Mouse (Mus musculus) liver, embryonic 11.5 days (tissue): ENCODE results near the gene Tekt5. TPM values are rescaled to one million over a fixed set of nuclear protein-coding genes. Genes with fewer than 3 reads are reported as not detected.
A peak's percentile ranks its signal among the peaks of the same experiment; 100 is the strongest.

ENCODE experiments used
- ATAC-seq: fragments of 200-750 bp; cut with Nextera tagmentation; replicated peaks from 2 replicates; pipeline ENCODE4 v1.8.0; 2017; ENCODE audit warnings: moderate number of reproducible peaks, mild to moderate bottlenecking, moderate TSS enrichment, moderate library complexity; ENCODE audit not compliant: low FRiP score
- DNase-seq: peaks from one replicate; pipeline ENCODE4 v3.0.0-alpha.2; 2017; ENCODE audit warnings: low spot score
- H3K27ac ChIP-seq: fragments of 300-500 bp; sonication (generic); 2 replicates; pipeline ENCODE4 v1.5.1; 2014; ENCODE audit warnings: mild to moderate bottlenecking, low read depth, low read length, control low read depth
- H3K27me3 ChIP-seq: fragments of 300-500 bp; sonication (generic); replicated peaks from 2 replicates; pipeline ENCODE4 v1.6.1; 2014; ENCODE audit warnings: low read length, mixed read lengths; ENCODE audit not compliant: control insufficient read depth, insufficient read depth
- H3K36me3 ChIP-seq: fragments of 300-500 bp; sonication (generic); 2 replicates; pipeline ENCODE4 v1.6.1; 2014; ENCODE audit warnings: mild to moderate bottlenecking, low read length, moderate library complexity, mixed read lengths; ENCODE audit not compliant: control insufficient read depth, insufficient read depth
- H3K4me1 ChIP-seq: fragments of 300-500 bp; sonication (generic); replicated peaks from 2 replicates; pipeline ENCODE4 v1.6.1; 2014; ENCODE audit warnings: low read length, mixed read lengths; ENCODE audit not compliant: control insufficient read depth, insufficient read depth
- H3K4me2 ChIP-seq: fragments of 300-500 bp; sonication (generic); 2 replicates; pipeline ENCODE4 v1.6.1; 2014; ENCODE audit warnings: mild to moderate bottlenecking, control low read depth, moderate library complexity
- H3K4me3 ChIP-seq: fragments of 300-500 bp; sonication (generic); 2 replicates; pipeline ENCODE4 v1.5.1; 2014; ENCODE audit warnings: low read depth, low read length, control low read depth
- H3K9ac ChIP-seq: fragments of 300-500 bp; sonication (generic); 2 replicates; pipeline ENCODE4 v1.6.1; 2014; ENCODE audit warnings: low read depth, low read length, control low read depth
- H3K9me3 ChIP-seq: fragments of 300-500 bp; sonication (generic); 2 replicates; pipeline ENCODE4 v1.6.1; 2016; ENCODE audit warnings: low read length, inconsistent platforms, mixed read lengths; ENCODE audit not compliant: control insufficient read depth
- WGBS: fragments of 180-500 bp; shearing (Covaris S2); extraction: QIAGEN DNeasy Blood & Tissue Kit; methylation state at CpG from one replicate; pipeline ENCODE4 v1.1.7; 2014; 5-methylcytosine and 5-hydroxymethylcytosine counted together
- polyA plus RNA-seq: library from polyadenylated mRNA; unstranded; fragments of >200 nt; fragmentation: Nextera tagmentation; extraction: Ambion mirVana; gene quantifications from 2 replicates; pipeline ENCODE4 v1.2.1, GENCODE M21; 2014

Gene Tekt5
- polyA plus RNA-seq, 1 experiment from 2014 or later: not detected

DNA sequence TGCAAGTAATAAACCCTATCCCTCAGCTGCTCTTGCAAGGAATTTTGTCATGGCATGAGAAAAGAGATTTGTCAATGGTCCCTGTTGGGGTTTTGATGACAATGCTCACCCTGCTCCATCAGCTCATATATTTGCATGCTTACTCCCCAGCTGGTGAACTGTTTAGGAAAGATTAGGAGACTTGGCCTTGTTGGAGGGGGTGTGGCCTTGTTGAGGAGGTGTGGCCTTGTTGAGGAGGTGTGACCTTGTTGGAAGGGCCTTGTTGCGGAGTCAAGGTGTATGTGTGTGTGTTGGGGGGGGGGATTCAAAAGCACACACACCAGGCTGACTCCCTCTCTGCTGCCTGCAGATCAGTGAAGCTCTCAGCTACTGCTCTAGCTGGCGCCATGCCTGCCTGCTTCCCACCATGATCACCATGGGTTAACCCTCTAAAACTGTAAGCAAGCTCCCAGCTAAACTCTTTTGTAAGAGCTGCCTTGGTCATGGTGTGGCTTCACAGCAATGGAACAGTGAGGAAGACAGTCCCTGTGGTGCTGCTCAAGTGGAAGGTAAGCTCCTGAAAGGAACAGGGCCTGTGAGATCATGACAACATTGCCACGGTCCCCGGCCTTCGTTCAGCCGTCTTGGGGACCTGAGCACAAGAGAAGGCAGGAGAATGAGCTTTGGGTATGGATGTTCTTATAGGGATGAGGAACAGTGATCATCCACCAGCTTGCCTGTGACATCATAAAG lies 6.5 kb downstream of the Tekt5 start:
- Histone ChIP-seq H3K27me3 (no peaks in the 10 kb centered on the region), H3K36me3 (no peaks in the 10 kb centered on the region), H3K4me3 (no peak overlapping the region), H3K4me2 (no peak overlapping the region), H3K9me3 (no peaks in the 10 kb centered on the region), H3K9ac (no peak overlapping the region), H3K27ac (no peak overlapping the region), H3K4me1 (peaks cover 11% of the 10 kb centered on the region)
- DNase-seq: no peak
- 86% methylated on average over 6 of the region's 6 CpGs for WGBS
- ATAC-seq: 0 out of 2 replicates have a peak, but pooled peaks have one; percentile 40

DNA sequence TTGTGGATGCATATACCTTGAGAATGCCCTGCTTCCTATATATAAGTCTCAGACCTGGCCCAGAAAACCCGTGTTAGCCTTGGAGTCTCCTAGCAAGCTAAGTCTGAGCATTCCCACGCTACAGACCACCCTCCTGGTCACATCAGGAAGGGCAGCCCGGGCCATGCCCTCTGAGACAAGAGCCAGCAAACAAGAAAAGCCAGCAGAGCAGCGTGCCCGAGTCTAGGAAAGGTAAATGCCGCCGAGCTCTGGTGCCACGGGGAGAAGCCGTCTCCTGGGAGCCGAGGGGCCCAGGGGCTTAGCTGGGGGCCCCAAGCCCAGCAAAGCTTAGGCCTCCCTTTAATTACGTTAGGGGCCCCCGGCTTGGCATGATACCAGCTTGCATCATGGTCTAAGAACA lies 10.0 kb downstream of the Tekt5 start:
- Histone ChIP-seq H3K36me3 (no peaks in the 10 kb centered on the region), H3K27me3 (no peaks in the 10 kb centered on the region), H3K4me1 (peaks cover 15% of the 10 kb centered on the region), H3K4me2 (no peak overlapping the region), H3K27ac (no peak overlapping the region), H3K9me3 (no peaks in the 10 kb centered on the region), H3K9ac (no peak overlapping the region), H3K4me3 (no peak overlapping the region)
- DNase-seq (no peak), ATAC-seq (no peak)
- 86% methylated on average over 12 of the region's 12 CpGs for WGBS

DNA sequence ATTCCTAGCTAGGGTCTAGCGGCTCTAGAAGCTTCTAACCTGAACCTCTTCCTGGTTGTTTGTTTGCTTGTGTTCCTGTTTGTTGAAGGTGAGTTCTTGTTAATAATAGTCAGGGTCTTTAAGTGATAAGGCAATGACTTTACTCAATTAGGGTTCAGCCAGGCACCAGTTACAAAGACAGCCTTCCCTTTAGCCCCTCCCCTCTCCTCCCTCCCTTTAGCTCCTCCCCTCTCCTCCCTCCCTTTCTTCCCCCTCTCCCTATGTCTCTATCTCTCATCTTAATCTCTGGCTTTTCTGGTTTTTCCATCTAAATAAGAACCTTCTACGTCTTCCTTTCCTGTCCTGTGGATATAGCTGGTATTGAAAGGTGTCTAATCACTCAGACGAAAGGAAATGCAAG lies 10.7 kb downstream of the Tekt5 start:
- peak overlapping the region; percentile 36; the same call in 1 of the 2 replicates for H3K4me3 ChIP-seq
- no peaks in the 10 kb centered on the region for H3K9me3 ChIP-seq
- H3K4me2 ChIP-seq: peak overlapping the region; percentile 70
- peak overlapping the region; percentile 56; the same call in 1 of the 2 replicates for H3K27ac ChIP-seq
- H3K36me3 ChIP-seq: no peaks in the 10 kb centered on the region
- DNase-seq (no peak), ATAC-seq (peak; percentile 59; the same call in 1 of the 2 replicates)
- H3K27me3 ChIP-seq: no peaks in the 10 kb centered on the region
- no peak overlapping the region for H3K9ac ChIP-seq
- H3K4me1 ChIP-seq: peaks cover 15% of the 10 kb centered on the region
- WGBS: 37% methylated on average over 3 of the region's 3 CpGs

DNA sequence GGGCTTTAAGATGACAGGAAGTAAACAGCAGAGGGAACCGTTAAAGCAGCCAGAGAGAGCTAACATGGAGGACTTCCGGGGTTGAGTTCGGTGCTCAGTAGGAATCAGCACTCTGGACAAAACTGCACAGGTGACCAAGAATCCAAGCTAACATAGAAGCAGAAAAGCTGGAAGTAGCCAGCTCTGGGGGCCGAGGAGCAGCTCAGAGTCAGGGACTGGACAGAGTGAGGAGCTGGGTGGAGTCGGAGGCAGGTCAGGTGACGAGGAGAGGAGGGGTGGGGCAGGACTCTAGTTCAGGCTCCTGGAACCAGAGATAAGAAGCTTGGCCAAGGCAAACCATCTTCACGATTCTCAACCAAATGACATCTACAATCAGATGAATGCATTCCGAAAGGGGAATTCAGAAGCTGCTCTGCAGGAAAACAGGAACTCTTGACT lies 11.2 kb downstream of the Tekt5 start:
- Histone ChIP-seq H3K36me3 (no peaks in the 10 kb centered on the region), H3K9ac (peak overlapping the region; percentile 60), H3K4me3 (peak overlapping the region; percentile 36), H3K4me2 (peak overlapping the region; percentile 70), H3K4me1 (peaks cover 15% of the 10 kb centered on the region), H3K9me3 (no peaks in the 10 kb centered on the region), H3K27me3 (no peaks in the 10 kb centered on the region), H3K27ac (peak overlapping the region; percentile 56; the same call in 1 of the 2 replicates)
- DNase-seq (peak; percentile 56), ATAC-seq (peak; percentile 94)
- 13% methylated on average over 8 of the region's 8 CpGs for WGBS

DNA sequence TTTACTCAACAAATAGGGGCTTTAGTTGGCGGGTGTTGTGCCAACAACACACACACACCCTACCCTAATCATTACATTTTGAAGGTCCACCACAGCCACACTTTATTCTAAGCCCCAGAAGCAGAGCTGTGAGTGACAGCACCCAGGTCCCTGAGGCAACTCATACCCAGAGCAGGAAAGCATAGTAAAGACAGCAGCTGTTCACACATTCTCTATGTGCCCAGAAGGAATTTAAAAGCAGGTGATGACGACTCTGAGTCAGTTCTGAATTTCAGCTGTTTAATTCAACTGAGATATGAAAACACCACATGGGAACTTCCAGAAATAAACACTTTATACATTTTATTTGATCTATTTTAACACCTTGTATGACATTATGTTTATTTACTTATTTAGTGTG lies 15.8 kb downstream of the Tekt5 start:
- Histone ChIP-seq H3K4me2 (no peak overlapping the region), H3K4me1 (peaks cover 11% of the 10 kb centered on the region), H3K27ac (no peak overlapping the region), H3K4me3 (no peak overlapping the region), H3K9ac (no peak overlapping the region), H3K27me3 (no peaks in the 10 kb centered on the region), H3K9me3 (no peaks in the 10 kb centered on the region), H3K36me3 (no peaks in the 10 kb centered on the region)
- 62% methylated on average over 2 of the region's 2 CpGs for WGBS
- ATAC-seq (no peak), DNase-seq (no peak)

DNA sequence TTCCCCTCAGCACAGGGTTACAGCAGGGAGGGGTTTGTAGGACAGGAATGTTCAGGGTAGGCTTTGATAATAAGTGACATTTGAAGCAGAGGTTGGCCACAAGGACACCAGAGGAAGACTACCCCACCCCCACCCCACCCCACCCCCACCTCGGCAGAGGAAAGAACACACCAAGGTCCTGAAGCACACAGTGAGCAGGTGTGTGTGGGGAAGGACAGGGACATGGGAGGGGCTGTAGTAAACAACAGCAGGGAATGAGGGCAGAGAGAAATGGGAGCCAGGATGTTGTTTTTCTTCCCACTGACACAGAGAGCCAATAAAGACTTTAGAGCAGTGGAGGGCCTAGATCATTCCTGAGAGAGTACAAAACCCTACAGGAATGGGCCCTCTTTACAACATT lies 18.0 kb downstream of the Tekt5 start:
- ATAC-seq (no peak), DNase-seq (no peak)
- Histone ChIP-seq H3K4me3 (no peak overlapping the region), H3K36me3 (no peaks in the 10 kb centered on the region), H3K27ac (no peak overlapping the region), H3K4me1 (no peaks in the 10 kb centered on the region), H3K9ac (no peak overlapping the region), H3K27me3 (no peaks in the 10 kb centered on the region), H3K4me2 (no peak overlapping the region), H3K9me3 (no peaks in the 10 kb centered on the region)
- 32% methylated on average over 1 of the region's 1 CpGs for WGBS

DNA sequence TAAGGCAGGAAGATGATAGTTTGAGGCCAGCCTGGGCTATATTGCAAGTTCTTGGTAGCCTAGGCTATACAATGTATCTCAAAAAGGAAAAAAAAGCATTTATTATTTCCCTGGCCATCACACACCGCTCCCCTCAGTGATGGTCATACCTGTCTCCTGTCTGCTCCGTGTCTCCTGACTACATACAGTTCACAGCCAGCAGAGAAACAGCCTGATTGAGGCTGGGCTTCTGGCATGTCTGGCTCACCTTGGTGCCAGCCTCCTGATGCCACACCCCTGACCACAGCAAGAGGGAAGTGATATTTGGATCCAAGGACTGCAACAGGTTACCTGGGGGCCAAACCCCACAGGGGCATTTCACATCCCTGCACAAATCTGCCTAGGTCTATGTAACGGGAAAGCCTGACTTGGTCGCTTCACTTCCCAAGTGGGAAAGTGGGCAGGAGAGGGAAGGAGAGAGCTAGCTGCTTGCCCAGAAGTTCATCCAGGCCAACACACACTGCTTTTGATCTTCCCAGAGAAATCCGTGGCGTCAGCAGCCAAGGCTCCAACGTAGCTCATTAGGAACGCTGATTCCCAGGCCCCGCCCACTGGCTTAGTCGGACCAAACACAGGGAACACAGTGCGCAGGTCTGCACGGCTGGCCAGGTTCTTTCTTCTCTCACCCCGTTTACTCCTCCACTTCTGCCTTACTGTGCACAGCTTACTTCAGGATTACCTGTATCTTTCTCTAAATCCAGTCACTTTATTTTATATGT lies 20.9 kb downstream of the Tekt5 start:
- Histone ChIP-seq H3K4me1 (no peaks in the 10 kb centered on the region), H3K9me3 (no peaks in the 10 kb centered on the region), H3K27ac (no peak overlapping the region), H3K4me3 (no peak overlapping the region), H3K27me3 (no peaks in the 10 kb centered on the region), H3K9ac (no peak overlapping the region), H3K4me2 (peak overlapping the region; percentile 33), H3K36me3 (no peaks in the 10 kb centered on the region)
- DNase-seq: no peak
- ATAC-seq: no peak
- WGBS: 27% methylated on average over 13 of the region's 13 CpGs

DNA sequence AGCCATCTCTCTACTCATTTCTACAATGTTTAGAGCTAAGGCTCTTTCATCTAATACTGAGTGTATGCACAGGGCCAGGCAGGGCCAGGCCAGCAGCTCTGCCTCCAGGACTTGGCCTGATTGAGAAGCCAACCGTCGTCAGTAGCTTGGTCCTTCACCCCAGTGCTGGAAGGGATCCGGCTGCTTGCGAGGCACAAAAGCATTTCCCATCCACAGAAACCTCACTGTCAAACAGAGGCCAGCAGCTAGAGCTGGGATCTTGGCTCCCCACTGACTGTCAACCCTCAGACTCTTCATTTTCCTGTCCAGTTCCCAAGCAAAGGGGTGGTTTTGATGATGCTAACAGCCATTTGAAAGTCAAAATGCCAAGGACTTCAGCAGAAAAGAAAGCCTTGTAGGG lies 22.9 kb downstream of the Tekt5 start:
- H3K4me1 ChIP-seq: no peaks in the 10 kb centered on the region
- no peaks in the 10 kb centered on the region for H3K9me3 ChIP-seq
- DNase-seq (no peak), ATAC-seq (no peak)
- no peak overlapping the region for H3K4me2 ChIP-seq
- H3K27ac ChIP-seq: no peak overlapping the region
- no peak overlapping the region for H3K4me3 ChIP-seq
- no peak overlapping the region for H3K9ac ChIP-seq
- 77% methylated on average over 4 of the region's 4 CpGs for WGBS
- no peaks in the 10 kb centered on the region for H3K27me3 ChIP-seq
- no peaks in the 10 kb centered on the region for H3K36me3 ChIP-seq
